Mouse (Mus musculus): ENCODE measurements around the gene Rora.
A peak's percentile ranks its signal among the peaks of the same experiment; 100 is the strongest.
"Not testable (repeated sequence)": the region's sequence is repeated elsewhere in the genome, so short reads cannot be mapped to it uniquely, and the experiment has no call there.

The Rora gene

GRCm38 (mm10) chr9:69084086-69084719 is 430.6 kb downstream of the Rora start:
- no peak for DNase-seq (ENCODE audit: extremely low spot score, low spot score)

GRCm38 (mm10) chr9:69084720-69085661 is 431.4 kb downstream of the Rora start:
- no peak for DNase-seq (ENCODE audit: extremely low spot score, low spot score)

GRCm38 (mm10) chr9:69086844-69087243 is 433.3 kb downstream of the Rora start:
- no peak for DNase-seq (ENCODE audit: extremely low spot score, low spot score)

GRCm38 (mm10) chr9:69087325-69087724 is 433.7 kb downstream of the Rora start:
- no peak for DNase-seq (ENCODE audit: extremely low spot score, low spot score)

- DNase-seq (ENCODE audit: extremely low spot score, low spot score) = no peak
Measured at GRCm38 (mm10) chr9:69090749-69091270, 437.2 kb downstream of the Rora start.

GRCm38 (mm10) chr9:69092119-69093013 is 438.8 kb downstream of the Rora start:
- DNase-seq (ENCODE audit: extremely low spot score, low spot score) = no peak

GRCm38 (mm10) chr9:69100153-69100756 is 446.7 kb downstream of the Rora start:
- not testable (repeated sequence) for DNase-seq (ENCODE audit: extremely low spot score, low spot score)

- DNase-seq (ENCODE audit: extremely low spot score, low spot score) = no peak
Measured at GRCm38 (mm10) chr9:69104321-69104720, 450.7 kb downstream of the Rora start.

GRCm38 (mm10) chr9:69109618-69110300 is 456.2 kb downstream of the Rora start:
- DNase-seq (ENCODE audit: extremely low spot score, low spot score) = no peak

- no peak for DNase-seq (ENCODE audit: extremely low spot score, low spot score)
Measured at GRCm38 (mm10) chr9:69110301-69110674, 456.7 kb downstream of the Rora start.

- no peak for DNase-seq (ENCODE audit: extremely low spot score, low spot score)
Measured at GRCm38 (mm10) chr9:69110706-69111105, 457.1 kb downstream of the Rora start.

GRCm38 (mm10) chr9:69111539-69111938 is 458.0 kb downstream of the Rora start:
- no peak for DNase-seq (ENCODE audit: extremely low spot score, low spot score)

- DNase-seq (ENCODE audit: extremely low spot score, low spot score) = no peak
Measured at GRCm38 (mm10) chr9:69114429-69114984, 460.9 kb downstream of the Rora start.

GRCm38 (mm10) chr9:69116740-69117139 is 463.2 kb downstream of the Rora start:
- no peak for DNase-seq (ENCODE audit: extremely low spot score, low spot score)

- DNase-seq (ENCODE audit: extremely low spot score, low spot score) = peak; percentile 24
Measured at GRCm38 (mm10) chr9:69121117-69121740, 467.6 kb downstream of the Rora start.

GRCm38 (mm10) chr9:69125011-69125786 is 471.6 kb downstream of the Rora start:
- peak; percentile 32 for DNase-seq (ENCODE audit: extremely low spot score, low spot score)

GRCm38 (mm10) chr9:69125787-69126161 is 472.2 kb downstream of the Rora start:
- DNase-seq (ENCODE audit: extremely low spot score, low spot score) = no peak

GRCm38 (mm10) chr9:69126595-69126994 is 473.0 kb downstream of the Rora start:
- no peak for DNase-seq (ENCODE audit: extremely low spot score, low spot score)

- no peak for DNase-seq (ENCODE audit: extremely low spot score, low spot score)
Measured at GRCm38 (mm10) chr9:69128335-69128734, 474.7 kb downstream of the Rora start.
